Mouse (Mus musculus) kidney, embryonic 15.5 days (tissue): ENCODE results near the gene Tmem170. TPM values are rescaled to one million over a fixed set of nuclear protein-coding genes. Genes with fewer than 3 reads are reported as not detected.

ENCODE experiments used
- ATAC-seq: fragments of 200-750 bp; cut with Nextera tagmentation; replicated peaks from 2 replicates; pipeline ENCODE4 v1.8.0; 2017; ENCODE audit warnings: moderate TSS enrichment; ENCODE audit not compliant: low FRiP score
- H3K27ac ChIP-seq: fragments of 300-500 bp; sonication (generic); 2 replicates; pipeline ENCODE4 v1.5.1; 2015; ENCODE audit warnings: mild to moderate bottlenecking, inconsistent platforms
- H3K27me3 ChIP-seq: fragments of 300-500 bp; sonication (generic); 2 replicates; pipeline ENCODE4 v1.6.1; 2015; ENCODE audit warnings: inconsistent platforms
- H3K36me3 ChIP-seq: fragments of 300-500 bp; sonication (generic); 2 replicates; pipeline ENCODE4 v1.6.1; 2015; ENCODE audit warnings: inconsistent platforms
- H3K4me1 ChIP-seq: fragments of 300-500 bp; sonication (generic); 2 replicates; pipeline ENCODE4 v1.6.1; 2015; ENCODE audit warnings: inconsistent platforms
- H3K4me2 ChIP-seq: fragments of 300-500 bp; sonication (generic); 2 replicates; pipeline ENCODE4 v1.6.1; 2015; ENCODE audit warnings: moderate library complexity, mild to moderate bottlenecking, inconsistent platforms
- H3K4me3 ChIP-seq: fragments of 300-500 bp; sonication (generic); replicated peaks from 2 replicates; pipeline ENCODE4 v1.5.1; 2015; ENCODE audit warnings: mild to moderate bottlenecking, inconsistent platforms
- H3K9ac ChIP-seq: fragments of 300-500 bp; sonication (generic); 2 replicates; pipeline ENCODE4 v1.6.1; 2015; ENCODE audit warnings: mild to moderate bottlenecking, inconsistent platforms
- H3K9me3 ChIP-seq: fragments of 300-500 bp; sonication (generic); replicated peaks from 2 replicates; pipeline ENCODE4 v1.6.1; 2016; ENCODE audit warnings: inconsistent platforms
- WGBS: fragments of 180-500 bp; shearing (Covaris S2); methylation state at CpG from one replicate; pipeline ENCODE4 v1.1.7; 2015; ENCODE audit warnings: mixed read lengths; 5-methylcytosine and 5-hydroxymethylcytosine counted together
- polyA plus RNA-seq: library from polyadenylated mRNA; unstranded; fragments of >200 nt; fragmentation: Nextera tagmentation; extraction: Ambion mirVana; gene quantifications from 2 replicates; pipeline ENCODE4 v1.2.1, GENCODE M21; 2015

Gene Tmem170
- 13.0 and 13.4 TPM in 2 replicates for polyA plus RNA-seq

DNA sequence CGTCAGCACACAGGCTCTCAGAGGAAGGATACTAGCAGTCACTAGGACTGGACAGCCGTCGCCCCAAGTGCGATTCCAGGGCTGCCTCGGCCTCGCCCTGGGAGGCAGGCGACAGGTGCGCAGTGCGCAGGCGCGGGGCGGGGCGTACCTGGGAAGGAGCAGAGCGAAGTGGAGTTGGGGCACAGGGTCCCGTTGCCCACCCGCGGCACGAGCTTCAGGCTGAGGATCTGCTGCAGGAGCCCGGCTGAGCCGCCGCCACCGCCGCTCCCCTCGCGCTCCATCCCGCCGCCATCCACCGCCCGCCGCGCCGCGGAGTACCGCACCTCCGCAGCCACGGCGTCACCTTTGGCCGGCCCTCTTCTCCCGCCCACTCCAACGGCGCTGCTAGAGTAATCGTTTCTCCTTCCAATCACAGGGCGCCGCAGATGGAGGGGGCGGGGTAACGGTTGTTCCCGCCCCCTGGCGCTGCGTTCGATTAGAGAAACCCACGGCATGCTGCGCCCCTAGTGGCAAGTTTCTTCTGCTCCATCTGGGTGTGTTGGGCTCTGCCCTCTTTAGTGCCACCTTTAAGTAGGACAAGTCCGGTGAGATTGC, at the start of gene Tmem170:
Gene Tmem170, minus strand, starts transcription at position 396 of the 594 bp plus-strand sequence.
- Histone ChIP-seq H3K4me1 (peaks cover 14% of the 10 kb centered on the region), H3K9ac (peak within 1 kb of the TSS; percentile 73), H3K4me3 (peak within 1 kb of the TSS; percentile 95), H3K27ac (peak within 1 kb of the TSS; percentile 93), H3K27me3 (no peaks in the 10 kb centered on the region), H3K4me2 (peak within 1 kb of the TSS; percentile 83), H3K9me3 (no peaks in the 10 kb centered on the region), H3K36me3 (no peaks in the 10 kb centered on the region)
- ATAC-seq: peak; percentile 99
- under 1% methylated on average over 52 of the region's 53 CpGs for WGBS

- peaks cover 7% of the 10 kb centered on the region; the same call in 1 of the 2 replicates for H3K4me1 ChIP-seq
- H3K27me3 ChIP-seq: no peaks in the 10 kb centered on the region
- H3K4me2 ChIP-seq: no peak overlapping the region
- 78% methylated on average over 7 of the region's 7 CpGs for WGBS
- H3K27ac ChIP-seq: no peak overlapping the region
- H3K9ac ChIP-seq: no peak overlapping the region
- H3K4me3 ChIP-seq: no peak overlapping the region
- H3K9me3 ChIP-seq: no peaks in the 10 kb centered on the region
- H3K36me3 ChIP-seq: no peaks in the 10 kb centered on the region
- ATAC-seq: no peak
Measured at GRCm38 (mm10) chr8:111924976-111925375, 48.4 kb upstream of the Tmem170 start.

GRCm38 (mm10) chr8:111923383-111923804, 46.8 kb upstream of the Tmem170 start:
- H3K36me3 ChIP-seq: peaks cover 4% of the 10 kb centered on the region
- WGBS: 24% methylated on average over 10 of the region's 10 CpGs
- ATAC-seq: no peak
- H3K27me3 ChIP-seq: no peaks in the 10 kb centered on the region
- no peak overlapping the region for H3K27ac ChIP-seq
- 0 out of 2 replicates have a peak overlapping the region, but pooled peaks have one; percentile 21 for H3K4me2 ChIP-seq
- H3K9me3 ChIP-seq: no peaks in the 10 kb centered on the region
- H3K4me1 ChIP-seq: peaks cover 7% of the 10 kb centered on the region; the same call in 1 of the 2 replicates
- no peak overlapping the region for H3K4me3 ChIP-seq
- H3K9ac ChIP-seq: no peak overlapping the region

DNA sequence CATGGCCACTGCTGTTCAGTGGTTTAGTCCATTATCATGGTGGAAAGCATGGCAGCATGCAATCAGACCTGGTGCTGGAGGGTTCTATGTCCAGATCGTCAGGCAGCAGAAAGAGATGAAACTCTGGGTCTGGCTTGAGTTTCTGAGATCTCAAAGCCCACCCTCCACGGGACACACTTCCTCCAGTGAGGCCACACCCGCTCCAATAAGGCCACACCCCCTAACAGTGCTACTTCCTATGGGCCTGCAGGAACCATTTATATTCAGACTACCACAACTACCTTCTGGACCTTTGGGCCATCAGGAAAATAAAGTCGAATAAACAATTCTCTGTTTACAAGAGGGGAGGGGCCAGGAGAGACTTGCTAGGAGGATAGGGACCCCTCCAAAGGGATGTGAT, 44.4 kb upstream of the Tmem170 start:
- Histone ChIP-seq H3K4me3 (no peak overlapping the region), H3K4me1 (peaks cover 7% of the 10 kb centered on the region; the same call in 1 of the 2 replicates), H3K27me3 (no peaks in the 10 kb centered on the region), H3K36me3 (peaks cover 9% of the 10 kb centered on the region), H3K4me2 (no peak overlapping the region), H3K9ac (no peak overlapping the region; the same call in 1 of the 2 replicates), H3K9me3 (no peaks in the 10 kb centered on the region), H3K27ac (0 out of 2 replicates have a peak overlapping the region, but pooled peaks have one; percentile 14)
- ATAC-seq: 0 out of 2 replicates have a peak, but pooled peaks have one; percentile 44
- 82% methylated on average over 4 of the region's 4 CpGs for WGBS

GRCm38 (mm10) chr8:111919663-111920062, 43.1 kb upstream of the Tmem170 start:
- H3K27ac ChIP-seq: no peak overlapping the region
- H3K27me3 ChIP-seq: no peaks in the 10 kb centered on the region
- no peak overlapping the region for H3K9ac ChIP-seq
- 81% methylated on average over 2 of the region's 2 CpGs for WGBS
- H3K4me1 ChIP-seq: peaks cover 7% of the 10 kb centered on the region; the same call in 1 of the 2 replicates
- ATAC-seq: no peak
- H3K4me3 ChIP-seq: no peak overlapping the region
- no peaks in the 10 kb centered on the region for H3K9me3 ChIP-seq
- no peak overlapping the region for H3K4me2 ChIP-seq
- H3K36me3 ChIP-seq: peaks cover 9% of the 10 kb centered on the region

GRCm38 (mm10) chr8:111912860-111913432, 36.4 kb upstream of the Tmem170 start:
- no peak overlapping the region for H3K4me2 ChIP-seq
- no peak overlapping the region for H3K9ac ChIP-seq
- peaks cover 24% of the 10 kb centered on the region for H3K4me1 ChIP-seq
- H3K36me3 ChIP-seq: peaks cover 1% of the 10 kb centered on the region
- 47% methylated on average over 12 of the region's 12 CpGs for WGBS
- H3K4me3 ChIP-seq: no peak overlapping the region
- H3K27me3 ChIP-seq: peaks cover 24% of the 10 kb centered on the region
- H3K27ac ChIP-seq: no peak overlapping the region
- H3K9me3 ChIP-seq: no peaks in the 10 kb centered on the region
- 0 out of 2 replicates have a peak, but pooled peaks have one; percentile 27 for ATAC-seq

- Histone ChIP-seq H3K4me3 (no peak overlapping the region), H3K27ac (peak overlapping the region; percentile 2; the same call in 1 of the 2 replicates), H3K4me2 (no peak overlapping the region), H3K36me3 (no peaks in the 10 kb centered on the region), H3K4me1 (peaks cover 24% of the 10 kb centered on the region), H3K27me3 (peaks cover 24% of the 10 kb centered on the region), H3K9ac (no peak overlapping the region), H3K9me3 (no peaks in the 10 kb centered on the region)
- ATAC-seq: no peak
- whole genome bisulfite sequencing: 27% methylated on average over 7 of the region's 7 CpGs
Measured at GRCm38 (mm10) chr8:111911572-111911971, 35.0 kb upstream of the Tmem170 start.

- peak; percentile 76 for ATAC-seq
Measured at GRCm38 (mm10) chr8:111909621-111910450, 33.3 kb upstream of the Tmem170 start, which contains the start of gene Chst5. TSS of gene Chst5 (minus strand) at chr8:111910447.

GRCm38 (mm10) chr8:111905500-111906121, 29.1 kb upstream of the Tmem170 start:
- Histone ChIP-seq H3K27me3 (peaks cover 17% of the 10 kb centered on the region), H3K27ac (no peak overlapping the region), H3K4me2 (no peak overlapping the region), H3K36me3 (no peaks in the 10 kb centered on the region), H3K9me3 (no peaks in the 10 kb centered on the region), H3K4me1 (peaks cover 22% of the 10 kb centered on the region), H3K9ac (no peak overlapping the region), H3K4me3 (no peak overlapping the region)
- WGBS: 54% methylated on average over 7 of the region's 8 CpGs
- ATAC-seq: no peak

More at GRCm38 (mm10) chr8:111909621-111910450, 33.3 kb upstream of the Tmem170 start, which contains the start of gene Chst5:
- Histone ChIP-seq H3K4me2 (peak within 1 kb of the TSS; percentile 78), H3K9me3 (no peaks in the 10 kb centered on the region), H3K4me3 (peak within 1 kb of the TSS; percentile 44), H3K36me3 (no peaks in the 10 kb centered on the region), H3K27me3 (peaks cover 24% of the 10 kb centered on the region), H3K27ac (no peak within 1 kb of the TSS), H3K4me1 (peaks cover 24% of the 10 kb centered on the region), H3K9ac (peak within 1 kb of the TSS; percentile 33)
- 4% methylated on average over 47 of the region's 47 CpGs for WGBS

GRCm38 (mm10) chr8:111902080-111902479, 25.5 kb upstream of the Tmem170 start:
- H3K9me3 ChIP-seq: no peaks in the 10 kb centered on the region
- H3K4me2 ChIP-seq: no peak overlapping the region
- 12% methylated on average over 5 of the region's 5 CpGs for WGBS
- H3K9ac ChIP-seq: no peak overlapping the region
- no peaks in the 10 kb centered on the region for H3K36me3 ChIP-seq
- H3K27me3 ChIP-seq: no peaks in the 10 kb centered on the region
- peaks cover 8% of the 10 kb centered on the region; the same call in 1 of the 2 replicates for H3K4me1 ChIP-seq
- peak overlapping the region; percentile 76 for H3K27ac ChIP-seq
- no peak overlapping the region for H3K4me3 ChIP-seq
- peak; percentile 94 for ATAC-seq

GRCm38 (mm10) chr8:111898586-111898985, 22.0 kb upstream of the Tmem170 start:
- Histone ChIP-seq H3K36me3 (no peaks in the 10 kb centered on the region), H3K27ac (no peak overlapping the region), H3K4me3 (no peak overlapping the region), H3K9me3 (no peaks in the 10 kb centered on the region), H3K27me3 (no peaks in the 10 kb centered on the region), H3K4me2 (no peak overlapping the region), H3K9ac (no peak overlapping the region), H3K4me1 (peaks cover 8% of the 10 kb centered on the region; the same call in 1 of the 2 replicates)
- WGBS: 36% methylated on average over 10 of the region's 10 CpGs
- ATAC-seq: no peak
